Mouse (Mus musculus) stomach, postnatal 0 days (tissue): Measurements from ENCODE around the gene Cd109. TPM values are rescaled to one million over a fixed set of nuclear protein-coding genes. Genes with fewer than 3 reads are reported as not detected.
A peak's percentile ranks its signal among the peaks of the same experiment; 100 is the strongest.

Experiments used
- ATAC-seq: fragments of 200-750 bp; cut with Nextera tagmentation; 2 replicates; pipeline ENCODE4 v1.8.0; 2017; ENCODE audit not compliant: low FRiP score, low TSS enrichment
- DNase-seq: peaks from one replicate; pipeline ENCODE4 v3.0.0-alpha.2; 2016; ENCODE audit warnings: low spot score
- H3K27ac ChIP-seq: fragments of 300-500 bp; sonication (generic); replicated peaks from 2 replicates; pipeline ENCODE4 v1.5.1; 2014; ENCODE audit warnings: mild to moderate bottlenecking, control low read depth
- H3K27me3 ChIP-seq: fragments of 300-500 bp; sonication (generic); 2 replicates; pipeline ENCODE4 v1.6.1; 2014; ENCODE audit warnings: low read length; ENCODE audit not compliant: control insufficient read depth, insufficient read depth
- H3K36me3 ChIP-seq: fragments of 300-500 bp; sonication (generic); 2 replicates; pipeline ENCODE4 v1.6.1; 2014; ENCODE audit warnings: low read length, mixed read lengths; ENCODE audit not compliant: control insufficient read depth, insufficient read depth
- H3K4me1 ChIP-seq: fragments of 300-500 bp; sonication (generic); replicated peaks from 2 replicates; pipeline ENCODE4 v1.6.1; 2014; ENCODE audit warnings: antibody characterized with exemption; ENCODE audit not compliant: control insufficient read depth, insufficient read depth
- H3K4me2 ChIP-seq: fragments of 300-500 bp; sonication (generic); replicated peaks from 2 replicates; pipeline ENCODE4 v1.6.1; 2014; ENCODE audit warnings: low read depth, mild to moderate bottlenecking, control low read depth, moderate library complexity
- H3K4me3 ChIP-seq: fragments of 300-500 bp; sonication (generic); 2 replicates; pipeline ENCODE4 v1.5.1; 2014; ENCODE audit warnings: low read depth, low read length, control low read depth
- H3K9ac ChIP-seq: fragments of 300-500 bp; sonication (generic); 2 replicates; pipeline ENCODE4 v1.6.1; 2014; ENCODE audit warnings: mild to moderate bottlenecking, low read length, control low read depth, mixed read lengths
- H3K9me3 ChIP-seq: fragments of 300-500 bp; sonication (generic); 2 replicates; pipeline ENCODE4 v1.6.1; 2016; ENCODE audit warnings: low read length; ENCODE audit not compliant: control insufficient read depth
- CTCF ChIP-seq: IDR thresholded peaks from 2 replicates; pipeline ENCODE4 v1.5.1; 2016; ENCODE audit warnings: antibody characterized with exemption, low read depth, mild to moderate bottlenecking, moderate library complexity
- EP300 ChIP-seq: optimal IDR thresholded peaks from 2 replicates; pipeline ENCODE3; 2016; ENCODE audit warnings: antibody characterized with exemption
- WGBS: fragments of 180-500 bp; shearing (Covaris S2); extraction: QIAGEN DNeasy Blood & Tissue Kit; methylation state at CpG from one replicate; pipeline ENCODE4 v1.1.7; 2014; 5-methylcytosine and 5-hydroxymethylcytosine counted together
- polyA plus RNA-seq: library from polyadenylated mRNA; unstranded; fragments of >200 nt; fragmentation: Nextera tagmentation; extraction: Ambion mirVana; gene quantifications from 2 replicates; pipeline ENCODE4 v1.2.1, GENCODE M21; 2015

Cd109 gene
- polyA plus RNA-seq, 1 experiment from 2014 or later: 13.5 TPM

- ATAC-seq: no peak
- Histone ChIP-seq H3K27me3 (no peaks in the 10 kb centered on the region), H3K9me3 (no peaks in the 10 kb centered on the region), H3K4me2 (no peak overlapping the region), H3K4me3 (no peak overlapping the region), H3K36me3 (no peaks in the 10 kb centered on the region), H3K4me1 (no peaks in the 10 kb centered on the region), H3K9ac (no peak overlapping the region), H3K27ac (no peak overlapping the region)
- no peak for DNase-seq
- TF ChIP-seq CTCF: no peak
- no peak for TF ChIP-seq EP300
These were observed 34.1 kb downstream of the Cd109 start for GRCm38 (mm10) chr9:78649398-78649797.

GRCm38 (mm10) chr9:78657564-78657963 is 42.2 kb downstream of the Cd109 start:
- Histone ChIP-seq H3K9ac (no peak overlapping the region), H3K27ac (no peak overlapping the region), H3K9me3 (no peaks in the 10 kb centered on the region), H3K36me3 (no peaks in the 10 kb centered on the region), H3K4me3 (no peak overlapping the region), H3K4me1 (no peaks in the 10 kb centered on the region), H3K4me2 (no peak overlapping the region), H3K27me3 (no peaks in the 10 kb centered on the region)
- ATAC-seq: no peak
- 82% methylated on average over 5 of the region's 5 CpGs for WGBS
- no peak for TF ChIP-seq CTCF
- no peak for TF ChIP-seq EP300
- DNase-seq: no peak

GRCm38 (mm10) chr9:78671446-78671985 is 56.2 kb downstream of the Cd109 start:
- no peaks in the 10 kb centered on the region for H3K36me3 ChIP-seq
- H3K27ac ChIP-seq: no peak overlapping the region
- H3K4me1 ChIP-seq: no peaks in the 10 kb centered on the region
- H3K4me3 ChIP-seq: no peak overlapping the region
- no peaks in the 10 kb centered on the region for H3K27me3 ChIP-seq
- DNase-seq: no peak
- no peaks in the 10 kb centered on the region for H3K9me3 ChIP-seq
- 85% methylated on average over 13 of the region's 13 CpGs for WGBS
- ATAC-seq: no peak
- H3K4me2 ChIP-seq: no peak overlapping the region
- TF ChIP-seq CTCF (no peak), EP300 (no peak)
- no peak overlapping the region for H3K9ac ChIP-seq

- TF ChIP-seq CTCF (peak; percentile 81), EP300 (no peak)
- H3K36me3 ChIP-seq: no peaks in the 10 kb centered on the region
- H3K4me1 ChIP-seq: no peaks in the 10 kb centered on the region
- DNase-seq (peak; percentile 59), ATAC-seq (no peak)
- no peaks in the 10 kb centered on the region for H3K27me3 ChIP-seq
- no peak overlapping the region for H3K4me2 ChIP-seq
- H3K4me3 ChIP-seq: no peak overlapping the region
- no peak overlapping the region for H3K27ac ChIP-seq
- no peak overlapping the region for H3K9ac ChIP-seq
- no peaks in the 10 kb centered on the region for H3K9me3 ChIP-seq
- 0% methylated on average over 1 of the region's 1 CpGs for WGBS
These were observed 85.3 kb downstream of the Cd109 start for GRCm38 (mm10) chr9:78700691-78701090.

- Histone ChIP-seq H3K27ac (0 out of 2 replicates have a peak overlapping the region, but pooled peaks have one; percentile 8), H3K4me2 (no peak overlapping the region), H3K9me3 (no peaks in the 10 kb centered on the region), H3K4me1 (no peaks in the 10 kb centered on the region), H3K27me3 (no peaks in the 10 kb centered on the region), H3K9ac (no peak overlapping the region), H3K36me3 (no peaks in the 10 kb centered on the region), H3K4me3 (no peak overlapping the region)
- no peak for DNase-seq
- 57% methylated on average over 12 of the region's 12 CpGs for WGBS
- no peak for TF ChIP-seq EP300
- no peak for TF ChIP-seq CTCF
- no peak for ATAC-seq
These were observed 87.3 kb downstream of the Cd109 start for GRCm38 (mm10) chr9:78702509-78703239.
